Mouse (Mus musculus): ENCODE results near the gene Fgfr2. TPM values are rescaled to one million over a fixed set of nuclear protein-coding genes. Genes with fewer than 3 reads are reported as not detected.

Gene Fgfr2
- polyA plus RNA-seq, 1 experiment from 2014 or later: 106 TPM

DNA sequence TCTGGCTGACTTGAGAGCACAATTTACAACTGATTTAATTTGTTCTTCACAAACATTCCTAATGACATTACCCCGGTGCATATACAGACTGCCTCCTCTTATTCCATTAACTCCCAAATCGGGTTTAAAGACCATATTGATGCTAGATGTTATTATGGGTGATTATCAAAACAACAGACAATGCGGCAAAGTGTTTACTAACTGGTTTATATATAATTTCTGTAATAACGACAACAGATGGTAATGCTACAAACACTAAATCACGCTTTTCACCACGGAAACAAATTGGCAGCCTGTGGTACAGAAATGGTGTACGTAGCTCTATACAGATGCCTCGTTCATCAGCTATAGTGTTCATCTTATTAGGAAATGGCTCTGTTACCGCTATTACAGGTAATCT is 1410.1 kb downstream of the Fgfr2 start:
- no peak for DNase-seq (ENCODE audit: low spot score)
- Histone ChIP-seq H3K9me3 (ENCODE audit: control insufficient read depth, low read length) (no peaks in the 10 kb centered on the region), H3K4me1 (ENCODE audit: control insufficient read depth, insufficient read depth, low read length) (no peaks in the 10 kb centered on the region), H3K36me3 (ENCODE audit: control insufficient read depth, insufficient read depth, low read length) (no peaks in the 10 kb centered on the region), H3K9ac (ENCODE audit: low read depth, low read length) (no peak overlapping the region), H3K27me3 (replicated peaks; ENCODE audit: control insufficient read depth, insufficient read depth, low read length) (no peaks in the 10 kb centered on the region), H3K27ac (replicated peaks; ENCODE audit: low read depth, low read length) (no peak overlapping the region), H3K4me2 (ENCODE audit: low read depth, low read length) (no peak overlapping the region), H3K4me3 (ENCODE audit: low read depth, low read length) (no peak overlapping the region)
- 76% methylated on average over 9 of the region's 9 CpGs for WGBS
- ATAC-seq (ENCODE audit: low read depth): no peak

DNA sequence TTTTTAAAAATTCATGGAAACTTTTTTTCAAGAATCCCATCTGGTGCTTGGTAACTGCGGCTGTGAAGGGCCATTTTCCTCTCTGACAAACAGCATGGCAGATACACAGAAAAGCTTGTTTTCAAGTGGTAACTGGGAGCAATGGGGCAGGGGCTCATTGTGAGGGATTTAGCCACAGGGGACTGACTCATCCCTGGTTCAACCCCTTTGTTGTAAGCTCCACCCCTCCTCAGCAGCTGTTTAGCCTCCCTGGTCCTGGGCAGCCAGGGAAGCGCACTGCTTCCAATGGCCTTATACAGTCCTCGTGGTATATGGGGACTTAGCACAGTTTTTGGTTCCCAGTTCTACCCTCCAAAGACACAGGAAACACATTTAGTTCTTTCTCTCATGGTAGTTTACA is 1426.3 kb downstream of the Fgfr2 start:
- 21% methylated on average over 3 of the region's 3 CpGs for WGBS
- Histone ChIP-seq H3K9ac (ENCODE audit: low read depth, low read length) (no peak overlapping the region), H3K4me2 (ENCODE audit: low read depth, low read length) (no peak overlapping the region), H3K4me1 (ENCODE audit: control insufficient read depth, insufficient read depth, low read length) (no peaks in the 10 kb centered on the region), H3K9me3 (ENCODE audit: control insufficient read depth, low read length) (no peaks in the 10 kb centered on the region), H3K36me3 (ENCODE audit: control insufficient read depth, insufficient read depth, low read length) (no peaks in the 10 kb centered on the region), H3K4me3 (ENCODE audit: low read depth, low read length) (no peak overlapping the region), H3K27ac (replicated peaks; ENCODE audit: low read depth, low read length) (no peak overlapping the region), H3K27me3 (replicated peaks; ENCODE audit: control insufficient read depth, insufficient read depth, low read length) (no peaks in the 10 kb centered on the region)
- DNase-seq (ENCODE audit: low spot score) (peak; percentile 17), ATAC-seq (ENCODE audit: low read depth) (no peak; the same call in 1 of the 2 replicates)

DNA sequence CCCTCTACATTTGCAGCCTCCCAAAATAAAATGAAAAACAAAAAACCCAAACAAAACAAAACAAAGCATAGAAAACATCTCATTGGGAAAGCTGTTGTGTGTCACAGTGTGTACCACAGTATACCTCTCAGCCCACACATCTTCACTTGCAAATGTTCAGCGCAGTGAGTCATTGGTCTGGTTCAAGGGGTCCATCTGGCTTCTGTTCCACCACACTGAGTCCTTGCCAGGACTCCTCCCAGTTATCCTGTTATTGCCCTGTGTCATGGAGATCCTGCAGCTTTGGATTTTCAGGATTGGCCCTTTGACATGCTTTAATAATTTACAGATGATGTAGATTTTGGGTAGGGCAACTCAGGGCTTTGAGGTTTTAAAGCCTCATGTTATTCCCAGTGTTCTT is 1435.8 kb downstream of the Fgfr2 start:
- DNase-seq (ENCODE audit: low spot score) (no peak), ATAC-seq (ENCODE audit: low read depth) (no peak)
- no peaks in the 10 kb centered on the region for H3K27me3 ChIP-seq (replicated peaks; ENCODE audit: control insufficient read depth, insufficient read depth, low read length)

DNA sequence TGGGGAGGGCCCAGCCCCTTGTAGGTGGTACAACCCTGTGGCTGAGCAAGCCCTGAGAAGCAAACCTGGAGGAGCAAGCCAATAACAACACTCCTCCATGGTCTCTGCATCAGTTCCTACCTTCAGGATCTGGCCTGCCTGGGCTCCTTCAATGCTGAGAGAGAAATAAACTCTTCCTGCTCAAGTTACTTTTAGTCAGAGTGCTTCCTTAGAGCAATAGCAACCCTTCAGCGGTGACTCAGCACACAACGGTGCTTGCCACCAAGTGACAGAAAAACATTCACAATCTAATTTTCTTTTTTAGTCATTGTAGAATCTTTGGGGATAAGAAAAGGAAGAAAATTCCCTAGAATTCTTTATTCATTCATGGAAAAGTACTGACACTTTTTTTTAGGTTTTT is 1446.0 kb downstream of the Fgfr2 start:
- Histone ChIP-seq H3K27ac (replicated peaks; ENCODE audit: low read depth, low read length) (no peak overlapping the region), H3K4me2 (ENCODE audit: low read depth, low read length) (no peak overlapping the region), H3K36me3 (ENCODE audit: control insufficient read depth, insufficient read depth, low read length) (no peaks in the 10 kb centered on the region), H3K27me3 (replicated peaks; ENCODE audit: control insufficient read depth, insufficient read depth, low read length) (no peaks in the 10 kb centered on the region), H3K4me1 (ENCODE audit: control insufficient read depth, insufficient read depth, low read length) (no peaks in the 10 kb centered on the region), H3K9me3 (ENCODE audit: control insufficient read depth, low read length) (no peaks in the 10 kb centered on the region), H3K9ac (ENCODE audit: low read depth, low read length) (no peak overlapping the region), H3K4me3 (ENCODE audit: low read depth, low read length) (no peak overlapping the region)
- WGBS: 87% methylated on average over 2 of the region's 2 CpGs
- ATAC-seq (ENCODE audit: low read depth) (no peak), DNase-seq (ENCODE audit: low spot score) (no peak)

More for the DNA sequence above, 1435.8 kb downstream of the Fgfr2 start:
- H3K4me3 ChIP-seq (ENCODE audit: low read depth, low read length): no peak overlapping the region
- no peaks in the 10 kb centered on the region for H3K9me3 ChIP-seq (ENCODE audit: control insufficient read depth, low read length)
- H3K36me3 ChIP-seq (ENCODE audit: control insufficient read depth, insufficient read depth, low read length): no peaks in the 10 kb centered on the region
- no peak overlapping the region for H3K4me2 ChIP-seq (ENCODE audit: low read depth, low read length)
- H3K4me1 ChIP-seq (ENCODE audit: control insufficient read depth, insufficient read depth, low read length): no peaks in the 10 kb centered on the region
- 60% methylated on average over 1 of the region's 1 CpGs for WGBS
- H3K9ac ChIP-seq (ENCODE audit: low read depth, low read length): no peak overlapping the region
- no peak overlapping the region for H3K27ac ChIP-seq (replicated peaks; ENCODE audit: low read depth, low read length)

DNA sequence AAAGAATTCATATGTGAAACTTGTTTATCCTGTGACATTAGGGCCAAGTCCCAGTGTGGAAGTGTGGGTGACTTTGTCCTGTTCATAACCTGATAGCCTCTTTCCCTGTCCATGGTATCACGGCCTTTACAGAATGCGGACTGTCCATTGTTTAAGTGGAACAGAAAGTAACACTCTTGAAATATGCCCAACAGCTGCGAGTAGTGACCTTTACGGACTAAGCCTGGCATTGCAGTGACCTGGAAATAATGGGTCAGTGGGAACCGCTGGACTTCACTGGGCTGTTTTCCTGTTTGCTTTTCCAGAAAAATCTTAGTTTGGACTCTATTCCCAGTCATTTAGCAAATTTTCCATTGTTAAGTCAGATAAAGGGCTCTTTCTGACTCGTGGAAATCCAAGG is 1452.6 kb downstream of the Fgfr2 start:
- 60% methylated on average over 6 of the region's 6 CpGs for WGBS
- Histone ChIP-seq H3K4me3 (ENCODE audit: low read depth, low read length) (no peak overlapping the region), H3K9ac (ENCODE audit: low read depth, low read length) (no peak overlapping the region), H3K27ac (replicated peaks; ENCODE audit: low read depth, low read length) (no peak overlapping the region), H3K4me2 (ENCODE audit: low read depth, low read length) (no peak overlapping the region), H3K36me3 (ENCODE audit: control insufficient read depth, insufficient read depth, low read length) (no peaks in the 10 kb centered on the region), H3K9me3 (ENCODE audit: control insufficient read depth, low read length) (no peaks in the 10 kb centered on the region), H3K4me1 (ENCODE audit: control insufficient read depth, insufficient read depth, low read length) (no peaks in the 10 kb centered on the region), H3K27me3 (replicated peaks; ENCODE audit: control insufficient read depth, insufficient read depth, low read length) (no peaks in the 10 kb centered on the region)
- DNase-seq (ENCODE audit: low spot score): no peak
- no peak for ATAC-seq (ENCODE audit: low read depth)

DNA sequence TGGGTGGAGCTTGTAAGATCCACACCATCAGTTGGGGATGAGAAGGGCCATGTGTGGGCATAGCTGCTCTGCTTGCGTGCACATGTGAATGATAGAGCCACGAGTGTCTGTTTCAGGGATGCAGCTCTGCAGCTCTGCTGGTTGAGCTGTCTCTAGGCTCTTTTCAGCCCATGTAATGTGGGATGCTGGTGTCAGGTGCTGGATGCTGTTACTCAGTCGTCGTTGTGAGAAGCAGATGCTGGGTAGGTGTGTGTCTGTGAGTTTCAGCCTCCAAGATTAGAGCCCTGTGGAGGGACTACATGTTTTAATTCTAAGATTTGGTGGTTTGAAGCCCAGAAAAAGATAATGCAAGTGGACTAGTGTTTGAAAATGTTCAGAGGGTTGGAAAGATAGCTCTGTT is 1453.8 kb downstream of the Fgfr2 start:
- H3K4me3 ChIP-seq (ENCODE audit: low read depth, low read length): no peak overlapping the region
- no peak for ATAC-seq (ENCODE audit: low read depth)
- H3K27me3 ChIP-seq (replicated peaks; ENCODE audit: control insufficient read depth, insufficient read depth, low read length): no peaks in the 10 kb centered on the region
- no peaks in the 10 kb centered on the region for H3K36me3 ChIP-seq (ENCODE audit: control insufficient read depth, insufficient read depth, low read length)
- H3K4me1 ChIP-seq (ENCODE audit: control insufficient read depth, insufficient read depth, low read length): no peaks in the 10 kb centered on the region
- H3K9me3 ChIP-seq (ENCODE audit: control insufficient read depth, low read length): no peaks in the 10 kb centered on the region
- H3K4me2 ChIP-seq (ENCODE audit: low read depth, low read length): no peak overlapping the region
- H3K27ac ChIP-seq (replicated peaks; ENCODE audit: low read depth, low read length): no peak overlapping the region
- no peak overlapping the region for H3K9ac ChIP-seq (ENCODE audit: low read depth, low read length)
- no peak for DNase-seq (ENCODE audit: low spot score)
- WGBS: 90% methylated on average over 4 of the region's 4 CpGs

DNA sequence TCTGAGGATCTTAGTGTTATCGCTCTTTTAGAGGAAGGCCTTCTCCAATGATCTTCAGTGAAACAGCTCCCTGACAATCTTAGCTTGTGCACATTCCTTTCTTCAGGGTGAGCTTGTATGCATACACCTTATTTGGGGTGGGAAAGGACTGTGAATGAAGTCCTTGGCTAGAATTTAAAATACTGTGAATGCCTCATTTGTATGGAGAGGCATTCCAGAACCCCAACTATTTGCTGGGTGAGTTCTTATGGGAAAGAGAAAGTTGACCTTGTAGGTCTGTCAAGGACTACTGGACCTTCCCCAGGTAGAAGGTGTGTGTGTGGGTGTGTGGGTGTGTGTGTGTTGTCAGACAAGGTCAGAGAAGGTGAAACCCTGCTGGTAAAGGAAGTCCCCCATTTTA is 1462.4 kb downstream of the Fgfr2 start:
- 91% methylated on average over 1 of the region's 1 CpGs for WGBS
- H3K9me3 ChIP-seq (ENCODE audit: control insufficient read depth, low read length): no peaks in the 10 kb centered on the region
- no peak for ATAC-seq (ENCODE audit: low read depth)
- no peak overlapping the region for H3K4me2 ChIP-seq (ENCODE audit: low read depth, low read length)
- H3K4me1 ChIP-seq (ENCODE audit: control insufficient read depth, insufficient read depth, low read length): no peaks in the 10 kb centered on the region
- no peak overlapping the region for H3K9ac ChIP-seq (ENCODE audit: low read depth, low read length)
- no peak for DNase-seq (ENCODE audit: low spot score)
- no peaks in the 10 kb centered on the region; the same call in 1 of the 2 replicates for H3K27me3 ChIP-seq (replicated peaks; ENCODE audit: control insufficient read depth, insufficient read depth, low read length)
- no peaks in the 10 kb centered on the region for H3K36me3 ChIP-seq (ENCODE audit: control insufficient read depth, insufficient read depth, low read length)
- H3K4me3 ChIP-seq (ENCODE audit: low read depth, low read length): no peak overlapping the region
- no peak overlapping the region for H3K27ac ChIP-seq (replicated peaks; ENCODE audit: low read depth, low read length)

DNA sequence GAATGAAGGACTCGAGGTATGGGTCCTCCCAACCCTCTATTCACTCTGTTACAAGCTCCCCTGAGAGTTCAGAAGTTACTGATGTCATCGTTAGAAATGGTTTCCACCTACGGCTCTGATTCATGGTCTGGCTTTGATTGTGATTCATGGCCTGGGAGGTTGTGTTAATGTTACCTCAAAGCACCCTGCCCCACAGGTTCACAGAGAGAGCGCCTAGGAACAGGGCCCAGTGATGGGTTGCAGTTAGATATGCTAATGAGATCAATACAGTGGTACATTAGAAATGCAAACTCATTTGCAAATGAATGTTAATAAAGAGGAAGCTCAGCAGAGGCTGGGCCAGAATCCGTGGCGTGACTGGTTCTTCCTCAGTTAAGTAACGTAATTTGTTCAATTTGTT is 1467.1 kb downstream of the Fgfr2 start:
- ATAC-seq (ENCODE audit: low read depth) (no peak), DNase-seq (ENCODE audit: low spot score) (no peak)
- Histone ChIP-seq H3K36me3 (ENCODE audit: control insufficient read depth, insufficient read depth, low read length) (no peaks in the 10 kb centered on the region), H3K27ac (replicated peaks; ENCODE audit: low read depth, low read length) (no peak overlapping the region), H3K4me2 (ENCODE audit: low read depth, low read length) (no peak overlapping the region), H3K9me3 (ENCODE audit: control insufficient read depth, low read length) (no peaks in the 10 kb centered on the region), H3K27me3 (replicated peaks; ENCODE audit: control insufficient read depth, insufficient read depth, low read length) (no peaks in the 10 kb centered on the region; the same call in 1 of the 2 replicates), H3K4me3 (ENCODE audit: low read depth, low read length) (no peak overlapping the region), H3K9ac (ENCODE audit: low read depth, low read length) (no peak overlapping the region), H3K4me1 (ENCODE audit: control insufficient read depth, insufficient read depth, low read length) (no peaks in the 10 kb centered on the region)
- 55% methylated on average over 7 of the region's 7 CpGs for WGBS

DNA sequence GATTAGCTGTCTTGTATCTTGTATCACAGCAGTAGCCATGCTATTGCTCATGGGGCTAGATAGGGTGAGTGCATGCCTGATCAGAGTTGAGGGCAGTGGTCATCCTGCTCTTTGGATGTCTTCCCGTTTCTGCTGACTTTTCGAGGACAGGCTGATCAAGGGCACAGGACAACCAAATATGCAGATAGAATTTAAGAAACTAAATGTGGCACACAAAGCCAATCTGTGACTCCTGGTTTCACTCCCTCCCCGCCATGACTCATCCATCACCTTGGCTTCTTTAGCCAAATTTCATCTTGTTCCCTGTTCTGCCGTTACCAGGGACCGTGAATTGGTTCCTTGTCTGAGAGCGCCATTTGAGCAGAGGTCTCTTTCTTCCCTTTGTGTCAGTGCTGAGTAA is 1469.7 kb downstream of the Fgfr2 start:
- Histone ChIP-seq H3K4me3 (ENCODE audit: low read depth, low read length) (no peak overlapping the region), H3K27me3 (replicated peaks; ENCODE audit: control insufficient read depth, insufficient read depth, low read length) (no peaks in the 10 kb centered on the region; the same call in 1 of the 2 replicates), H3K4me2 (ENCODE audit: low read depth, low read length) (no peak overlapping the region), H3K9ac (ENCODE audit: low read depth, low read length) (no peak overlapping the region), H3K4me1 (ENCODE audit: control insufficient read depth, insufficient read depth, low read length) (peaks cover 1% of the 10 kb centered on the region), H3K9me3 (ENCODE audit: control insufficient read depth, low read length) (no peaks in the 10 kb centered on the region), H3K27ac (replicated peaks; ENCODE audit: low read depth, low read length) (no peak overlapping the region), H3K36me3 (ENCODE audit: control insufficient read depth, insufficient read depth, low read length) (no peaks in the 10 kb centered on the region)
- ATAC-seq (ENCODE audit: low read depth) (no peak), DNase-seq (ENCODE audit: low spot score) (no peak)
- 90% methylated on average over 6 of the region's 6 CpGs for WGBS
